24 mouse cellular contexts compared by ENCODE assay signal in the genomic region with DNA sequence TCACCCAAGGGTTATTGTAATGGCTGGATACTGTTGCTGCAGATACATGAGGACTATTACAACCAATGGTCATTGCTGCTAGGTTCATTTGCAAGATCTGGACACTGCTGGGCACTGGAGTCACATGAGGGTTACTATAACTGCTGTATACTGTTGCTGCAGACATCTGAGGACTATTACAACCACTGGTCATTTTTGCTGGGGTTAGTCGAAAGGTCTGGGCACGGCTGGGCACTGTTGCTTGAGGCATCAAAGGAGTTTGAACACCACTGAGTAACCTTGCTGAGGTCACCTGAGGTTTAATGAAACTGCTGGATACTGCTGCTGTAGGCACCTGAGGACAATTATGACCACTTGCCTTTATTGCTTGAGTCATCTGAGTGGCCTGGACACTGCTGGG. TPM values are rescaled to one million over a fixed set of nuclear protein-coding genes. Genes with fewer than 3 reads are reported as not detected.
"Had no signal": no experiment of that assay in that cellular context is flagged by ENCODE, and none has a peak within 500 bp of the region (broad histone marks: within the 10 kb centered on the region; RNA-seq: fewer than 3 reads in every experiment).

No protein-coding gene starts in this region.

RNA-seq across cellular contexts. Expression of a gene that starts 9.4 kb away (rescaled TPM):
- polyA plus RNA-seq: limb, embryonic 10.5 days; limb, embryonic 11.5 days; limb, embryonic 12.5 days; limb, embryonic 13.5 days; liver, embryonic 11.5 days; liver, embryonic 12.5 days; liver, embryonic 13.5 days; lung, embryonic 14.5 days; lung, embryonic 16.5 days; midbrain, embryonic 10.5 days; midbrain, embryonic 12.5 days; midbrain, embryonic 16.5 days; midbrain, postnatal 0 days; myocyte; neural tube, embryonic 11.5 days; neural tube, embryonic 12.5 days had no signal

RNA-seq across cellular contexts. Expression of a gene that starts 41.0 kb away (rescaled TPM):
- polyA plus RNA-seq: limb, embryonic 12.5 days; midbrain, embryonic 10.5 days; midbrain, embryonic 13.5 days; neural tube, embryonic 11.5 days; neural tube, embryonic 12.5 days had no signal

RNA-seq across cellular contexts. Expression of a gene that starts 53.9 kb away (rescaled TPM):
- polyA plus RNA-seq: limb, embryonic 10.5 days; limb, embryonic 11.5 days; limb, embryonic 12.5 days; limb, embryonic 13.5 days; limb, embryonic 14.5 days; limb, embryonic 15.5 days; liver, adult 2 months; liver, embryonic 11.5 days; liver, embryonic 12.5 days; liver, embryonic 13.5 days; liver, embryonic 14.5 days; lung, embryonic 14.5 days; lung, embryonic 16.5 days; lung, postnatal 0 days; midbrain, embryonic 10.5 days; midbrain, embryonic 12.5 days; midbrain, embryonic 13.5 days; midbrain, embryonic 14.5 days; midbrain, embryonic 15.5 days; midbrain, embryonic 16.5 days; midbrain, postnatal 0 days; myocyte; neural tube, embryonic 11.5 days; neural tube, embryonic 12.5 days had no signal
